Mouse (Mus musculus) lung, postnatal 0 days (tissue): Measurements from ENCODE around the gene Fam240b. TPM values are rescaled to one million over a fixed set of nuclear protein-coding genes. Genes with fewer than 3 reads are reported as not detected.

Source experiments
- ATAC-seq: fragments of 200-750 bp; cut with Nextera tagmentation; 2 replicates; pipeline ENCODE4 v1.8.0; 2017; ENCODE audit warnings: moderate library complexity
- DNase-seq: peaks from one replicate; pipeline ENCODE4 v3.0.0-alpha.2; 2016; ENCODE audit warnings: low spot score
- H3K27ac ChIP-seq: fragments of 300-500 bp; sonication (generic); 2 replicates; pipeline ENCODE4 v1.5.1; 2014; ENCODE audit warnings: antibody characterized with exemption, mild to moderate bottlenecking, low read length, mixed read lengths
- H3K27me3 ChIP-seq: fragments of 300-500 bp; sonication (generic); replicated peaks from 2 replicates; pipeline ENCODE4 v1.6.1; 2014; ENCODE audit warnings: low read length, mixed read lengths; ENCODE audit not compliant: insufficient read depth
- H3K36me3 ChIP-seq: fragments of 300-500 bp; sonication (generic); 2 replicates; pipeline ENCODE4 v1.6.1; 2014; ENCODE audit warnings: low read length, mixed read lengths; ENCODE audit not compliant: insufficient read depth
- H3K4me1 ChIP-seq: fragments of 300-500 bp; sonication (generic); 2 replicates; pipeline ENCODE4 v1.6.1; 2014; ENCODE audit warnings: antibody characterized with exemption, low read depth, low read length, mixed read lengths; ENCODE audit not compliant: insufficient read depth
- H3K4me2 ChIP-seq: fragments of 300-500 bp; sonication (generic); replicated peaks from 2 replicates; pipeline ENCODE4 v1.6.1; 2014; ENCODE audit warnings: low read depth, mild to moderate bottlenecking, low read length, moderate library complexity, mixed read lengths
- H3K4me3 ChIP-seq: fragments of 300-500 bp; sonication (generic); 2 replicates; pipeline ENCODE4 v1.5.1; 2014; ENCODE audit warnings: low read depth, low read length
- H3K9ac ChIP-seq: fragments of 300-500 bp; sonication (generic); replicated peaks from 2 replicates; pipeline ENCODE4 v1.6.1; 2014; ENCODE audit warnings: low read depth, mild to moderate bottlenecking
- H3K9me3 ChIP-seq: fragments of 300-500 bp; sonication (generic); 2 replicates; pipeline ENCODE4 v1.6.1; 2016; ENCODE audit warnings: low read length, mixed read lengths
- CTCF ChIP-seq: IDR thresholded peaks from 2 replicates; pipeline ENCODE4 v1.5.1; 2016; ENCODE audit warnings: antibody characterized with exemption, mild to moderate bottlenecking
- EP300 ChIP-seq: IDR thresholded peaks from 2 replicates; pipeline ENCODE4 v1.6.1; 2016; ENCODE audit warnings: antibody characterized with exemption, mild to moderate bottlenecking, control low read depth
- WGBS: fragments of 180-500 bp; shearing (Covaris S2); extraction: QIAGEN DNeasy Blood & Tissue Kit; methylation state at CpG from one replicate; pipeline ENCODE4 v1.1.7; 2014; 5-methylcytosine and 5-hydroxymethylcytosine counted together
- polyA plus RNA-seq: library from polyadenylated mRNA; unstranded; fragments of >200 nt; fragmentation: Nextera tagmentation; extraction: Ambion mirVana; gene quantifications from 2 replicates; pipeline ENCODE4 v1.2.1, GENCODE M21; 2015

The Fam240b gene
- polyA plus RNA-seq, 1 experiment from 2014 or later: not detected

GRCm38 (mm10) chr13:64445254-64445920, 52.2 kb downstream of the Fam240b start:
- H3K4me2 ChIP-seq: no peak overlapping the region
- ATAC-seq (no peak), DNase-seq (no peak)
- no peak overlapping the region for H3K4me3 ChIP-seq
- H3K9ac ChIP-seq: no peak overlapping the region
- H3K36me3 ChIP-seq: no peaks in the 10 kb centered on the region
- 65% methylated on average over 9 of the region's 9 CpGs for WGBS
- TF ChIP-seq EP300: no peak
- no peak for TF ChIP-seq CTCF
- no peaks in the 10 kb centered on the region for H3K27me3 ChIP-seq
- H3K4me1 ChIP-seq: no peaks in the 10 kb centered on the region
- H3K9me3 ChIP-seq: no peaks in the 10 kb centered on the region
- H3K27ac ChIP-seq: no peak overlapping the region

GRCm38 (mm10) chr13:64443263-64443894, 54.2 kb downstream of the Fam240b start:
- Histone ChIP-seq H3K9me3 (no peaks in the 10 kb centered on the region), H3K9ac (no peak overlapping the region), H3K4me3 (no peak overlapping the region), H3K27me3 (no peaks in the 10 kb centered on the region), H3K4me1 (no peaks in the 10 kb centered on the region), H3K27ac (no peak overlapping the region), H3K36me3 (no peaks in the 10 kb centered on the region), H3K4me2 (no peak overlapping the region)
- ATAC-seq: peak; percentile 57
- WGBS: 47% methylated on average over 4 of the region's 4 CpGs
- DNase-seq: peak; percentile 68
- TF ChIP-seq CTCF: peak; percentile 72
- no peak for TF ChIP-seq EP300

- ATAC-seq (no peak), DNase-seq (no peak)
- no peak overlapping the region for H3K4me2 ChIP-seq
- WGBS: 59% methylated on average over 4 of the region's 4 CpGs
- H3K36me3 ChIP-seq: no peaks in the 10 kb centered on the region
- no peak overlapping the region for H3K9ac ChIP-seq
- H3K9me3 ChIP-seq: no peaks in the 10 kb centered on the region
- no peak overlapping the region for H3K4me3 ChIP-seq
- TF ChIP-seq CTCF: no peak
- no peak for TF ChIP-seq EP300
- H3K27me3 ChIP-seq: no peaks in the 10 kb centered on the region
- H3K27ac ChIP-seq: no peak overlapping the region
- no peaks in the 10 kb centered on the region for H3K4me1 ChIP-seq
Measured at GRCm38 (mm10) chr13:64440592-64440991, 57.0 kb downstream of the Fam240b start.

GRCm38 (mm10) chr13:64439471-64439870, 58.1 kb downstream of the Fam240b start:
- DNase-seq (peak; percentile 18), ATAC-seq (peak; percentile 10; the same call in 1 of the 2 replicates)
- Histone ChIP-seq H3K9me3 (no peaks in the 10 kb centered on the region), H3K27me3 (no peaks in the 10 kb centered on the region), H3K9ac (no peak overlapping the region), H3K4me2 (no peak overlapping the region), H3K4me3 (no peak overlapping the region), H3K27ac (no peak overlapping the region), H3K4me1 (no peaks in the 10 kb centered on the region), H3K36me3 (no peaks in the 10 kb centered on the region)
- WGBS: 50% methylated on average over 5 of the region's 5 CpGs
- TF ChIP-seq EP300 (no peak), CTCF (no peak)

GRCm38 (mm10) chr13:64438863-64439452, 58.6 kb downstream of the Fam240b start:
- Histone ChIP-seq H3K4me3 (no peak overlapping the region), H3K27ac (no peak overlapping the region), H3K27me3 (no peaks in the 10 kb centered on the region), H3K36me3 (no peaks in the 10 kb centered on the region), H3K4me2 (no peak overlapping the region), H3K9me3 (no peaks in the 10 kb centered on the region), H3K4me1 (no peaks in the 10 kb centered on the region), H3K9ac (no peak overlapping the region)
- ATAC-seq (peak; percentile 80), DNase-seq (peak; percentile 88)
- TF ChIP-seq EP300: no peak
- TF ChIP-seq CTCF: peak; percentile 95
- 53% methylated on average over 9 of the region's 9 CpGs for WGBS

GRCm38 (mm10) chr13:64437801-64438200, 59.8 kb downstream of the Fam240b start:
- WGBS: 44% methylated on average over 7 of the region's 7 CpGs
- Histone ChIP-seq H3K4me2 (no peak overlapping the region), H3K27me3 (no peaks in the 10 kb centered on the region), H3K36me3 (no peaks in the 10 kb centered on the region), H3K9me3 (no peaks in the 10 kb centered on the region), H3K4me1 (no peaks in the 10 kb centered on the region), H3K4me3 (no peak overlapping the region), H3K27ac (no peak overlapping the region), H3K9ac (no peak overlapping the region)
- DNase-seq: no peak
- ATAC-seq: no peak
- TF ChIP-seq EP300: no peak
- no peak for TF ChIP-seq CTCF
